Mouse (Mus musculus): ENCODE measurements around the gene Fzd5. TPM values are rescaled to one million over a fixed set of nuclear protein-coding genes. Genes with fewer than 3 reads are reported as not detected.

Gene Fzd5
- total RNA-seq, 4 experiments from 2014 or later, result 1.2 to 2.0 (median 1.8) TPM

GRCm38 (mm10) chr1:64734771-64735750, 2.5 kb downstream of the Fzd5 start:
- DNase-seq (ENCODE audit: low spot score in 2 of 2), result peak in 1 of 2 experiments; percentile 20

GRCm38 (mm10) chr1:64733453-64734245, 3.9 kb downstream of the Fzd5 start:
- no peak for DNase-seq (ENCODE audit: low spot score in 2 of 2)

- no peak for DNase-seq (ENCODE audit: low spot score in 2 of 2)
Observed at GRCm38 (mm10) chr1:64732637-64733200, 4.8 kb downstream of the Fzd5 start.

DNA sequence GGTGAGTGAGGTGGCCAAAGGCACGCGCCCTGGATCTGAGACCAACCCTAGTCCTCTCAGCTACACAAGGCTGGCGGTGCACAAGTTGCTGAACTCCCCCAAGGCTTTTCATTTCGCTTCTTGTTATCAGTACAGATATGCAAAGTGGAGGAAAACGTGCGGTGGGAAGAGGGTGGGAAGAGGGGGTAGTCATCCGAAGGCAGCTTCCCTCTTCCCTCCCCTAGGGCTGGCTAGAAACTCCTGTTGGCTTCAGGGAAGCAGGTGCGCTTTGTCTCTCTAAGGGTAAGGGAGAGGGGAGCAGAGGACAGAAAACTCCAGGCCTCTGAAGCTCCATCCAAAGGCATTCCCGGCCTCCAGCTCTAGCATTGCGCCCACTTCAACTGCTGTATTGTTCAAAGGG, 5.4 kb downstream of the Fzd5 start:
- DNase-seq (ENCODE audit: low spot score in 2 of 2), result no peak

DNA sequence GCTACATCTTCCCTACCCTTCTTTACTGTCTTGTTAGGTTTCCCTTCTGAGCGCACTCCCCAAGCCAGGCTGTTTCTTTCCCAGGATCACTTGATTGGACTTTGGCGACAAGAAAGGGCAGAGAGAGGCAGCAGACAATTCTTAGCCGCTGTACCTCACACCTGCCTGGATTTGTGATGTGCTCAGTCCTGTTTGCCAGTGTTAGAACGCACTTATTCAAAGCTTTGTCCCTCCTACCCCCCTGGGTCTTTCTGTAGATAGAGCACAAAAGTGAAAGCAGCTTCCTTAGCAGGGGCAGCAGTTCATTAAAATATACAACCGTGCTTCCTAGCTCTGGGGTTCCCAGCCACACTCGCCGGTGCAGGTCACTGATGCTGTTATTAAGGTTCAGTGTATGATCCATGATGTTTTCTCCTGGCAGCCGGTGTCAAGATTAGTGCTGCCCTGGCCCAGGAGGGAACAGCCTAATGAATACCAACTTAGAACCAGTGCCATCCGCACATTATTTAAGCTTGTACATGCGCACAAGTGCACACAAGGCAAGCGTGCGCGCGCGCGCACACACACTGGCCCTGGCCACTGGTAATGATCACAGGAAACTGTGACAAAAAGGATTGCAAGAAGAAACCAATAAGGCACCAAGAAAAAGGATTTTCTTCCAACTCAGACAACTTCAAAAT, 6.1 kb downstream of the Fzd5 start:
- no peak for DNase-seq (ENCODE audit: low spot score in 2 of 2)

DNA sequence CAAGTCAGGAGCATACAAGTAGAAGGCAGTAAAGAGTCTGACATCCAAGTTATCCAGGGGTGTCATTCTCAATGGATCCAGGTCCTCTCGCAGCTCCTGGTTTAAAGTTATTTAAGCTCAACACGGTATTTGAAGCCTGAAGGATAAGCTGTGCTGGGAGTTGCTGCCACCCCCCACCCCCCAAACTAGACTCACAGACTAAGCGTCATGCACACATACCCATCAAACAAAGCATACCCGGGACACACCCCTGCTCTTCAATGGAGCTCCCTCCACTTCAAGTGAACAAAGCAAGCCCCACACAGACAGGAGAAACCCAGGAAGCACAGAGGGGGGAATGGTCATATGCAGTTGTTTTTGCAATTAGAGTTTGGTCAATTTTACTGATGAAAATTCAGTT, 7.5 kb downstream of the Fzd5 start:
- no peak for DNase-seq (ENCODE audit: low spot score in 2 of 2)

DNA sequence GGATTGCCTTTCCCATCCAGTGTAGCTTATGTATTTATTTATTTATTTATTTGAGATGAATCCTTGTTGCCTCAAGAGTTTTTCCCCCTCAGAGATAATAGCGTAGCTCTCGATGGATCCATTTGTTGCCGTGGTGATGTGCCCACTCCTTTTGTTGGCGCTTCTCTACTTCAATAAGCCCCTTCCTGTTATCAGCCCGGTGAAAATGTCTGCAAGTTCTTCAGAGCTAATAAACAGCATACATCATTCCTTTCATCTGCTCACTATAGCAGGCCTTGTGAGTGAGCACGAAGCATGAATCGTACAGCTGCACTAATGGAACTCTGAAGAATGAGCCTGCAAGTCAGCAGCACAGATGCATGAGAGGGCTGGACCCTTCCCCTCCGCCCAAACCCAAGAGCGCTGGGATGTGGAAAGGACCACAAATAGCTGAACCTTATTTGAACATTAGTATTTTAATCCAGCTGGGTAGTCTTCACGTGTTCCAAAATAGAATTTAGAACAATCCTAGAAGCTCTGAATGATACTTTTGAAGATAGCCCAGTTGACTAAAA, 16.4 kb downstream of the Fzd5 start:
- DNase-seq (ENCODE audit: low spot score in 2 of 2), result no peak

DNA sequence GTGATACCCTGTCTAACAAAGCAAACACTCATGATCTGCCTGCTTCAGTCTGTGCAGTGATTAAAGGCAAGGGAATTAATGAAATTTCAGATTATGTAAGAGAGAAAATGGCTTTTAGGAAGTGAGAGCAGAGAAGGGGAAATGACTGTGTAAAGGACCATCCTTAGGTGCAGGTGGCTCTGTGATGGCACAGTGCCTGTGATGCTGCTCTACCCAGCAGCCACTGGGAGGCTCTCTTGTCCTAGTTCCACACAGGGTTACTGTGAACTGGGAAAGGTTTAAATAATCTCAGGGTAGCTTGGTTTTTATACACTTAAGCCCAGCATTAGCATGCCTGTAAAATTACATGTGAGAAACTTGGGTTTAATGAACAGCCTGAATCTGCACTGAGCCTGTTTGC, 20.0 kb downstream of the Fzd5 start:
- DNase-seq (ENCODE audit: low spot score in 2 of 2), result peak; percentile 10 to 32

DNA sequence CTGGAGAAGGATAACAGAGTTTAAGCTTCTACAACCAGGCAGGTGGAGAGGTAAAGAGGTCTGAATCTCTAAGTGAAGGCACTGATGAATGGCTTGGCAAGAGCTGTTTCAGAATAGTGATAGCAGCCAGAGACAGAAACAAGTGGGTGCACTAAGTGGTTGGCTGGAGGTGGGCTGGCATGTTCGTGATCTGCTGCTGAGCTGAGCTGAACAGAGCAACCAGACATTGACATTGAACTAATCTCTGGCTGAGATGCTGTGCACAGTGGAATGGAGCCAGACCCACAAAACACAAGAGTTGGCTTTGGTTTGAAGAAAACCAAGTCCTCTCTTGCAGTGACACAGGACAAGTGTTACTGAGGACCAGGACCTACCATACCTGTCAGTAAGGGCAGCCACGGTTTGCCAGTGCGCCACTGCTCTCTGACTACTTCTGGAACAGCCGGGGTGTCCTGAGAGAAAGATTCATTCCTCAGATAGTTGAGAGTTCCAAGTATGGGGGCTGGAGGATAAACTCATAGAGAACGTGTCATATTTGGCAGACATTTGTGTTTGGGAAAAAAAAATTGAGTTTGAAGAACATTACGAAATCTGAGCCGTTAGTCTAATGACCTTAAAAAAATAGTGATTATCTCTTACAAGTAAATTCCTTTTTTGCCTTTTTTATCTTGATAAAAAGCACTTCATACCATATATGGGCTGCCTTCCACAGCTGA, 20.8 kb downstream of the Fzd5 start:
- no peak for DNase-seq (ENCODE audit: low spot score in 2 of 2)

DNA sequence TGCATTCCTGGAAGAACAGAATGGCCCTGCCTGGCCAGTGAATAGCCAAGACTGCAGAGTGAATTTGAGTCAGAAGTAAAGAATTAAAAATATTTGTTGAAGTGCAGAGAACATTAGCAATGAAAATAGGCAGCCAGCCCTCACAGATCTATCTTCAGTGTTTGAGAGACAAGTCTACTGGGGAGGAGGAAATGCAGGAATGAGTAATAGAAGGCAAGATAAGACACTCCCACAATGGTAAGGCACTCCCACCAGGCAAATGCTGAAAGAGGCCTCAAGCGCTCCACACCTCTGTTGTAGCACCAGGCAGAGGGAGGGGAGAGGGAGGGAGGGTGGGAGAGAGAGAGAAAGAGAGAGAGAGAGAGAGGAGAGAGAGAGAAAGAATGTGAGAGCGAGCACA, 22.1 kb downstream of the Fzd5 start:
- no peak for DNase-seq (ENCODE audit: low spot score in 2 of 2)

- no peak for DNase-seq (ENCODE audit: low spot score in 2 of 2)
Observed at GRCm38 (mm10) chr1:64712006-64712760, 25.4 kb downstream of the Fzd5 start.

DNA sequence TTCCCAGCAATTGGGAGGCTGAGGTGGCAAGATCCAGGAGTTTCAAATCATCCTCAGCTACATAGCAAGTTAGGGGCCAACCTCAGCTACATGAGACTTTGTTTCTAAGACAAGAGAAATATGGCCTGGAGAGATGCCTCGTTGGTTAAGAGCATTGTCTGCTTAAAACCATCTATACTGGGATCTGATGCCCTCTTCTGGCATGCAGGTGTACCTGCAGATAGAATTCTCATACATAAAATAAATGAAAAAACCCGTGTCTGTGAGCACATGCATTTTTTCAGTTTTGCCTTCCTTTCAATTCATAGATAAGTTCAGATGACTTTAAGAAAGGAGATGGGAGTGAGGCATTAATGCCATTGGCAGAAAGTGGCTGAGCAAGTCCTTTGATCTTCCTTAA, 27.7 kb downstream of the Fzd5 start:
- DNase-seq (ENCODE audit: low spot score in 2 of 2), result no peak

- no peak for DNase-seq (ENCODE audit: low spot score in 2 of 2)
Observed at GRCm38 (mm10) chr1:64706610-64707009, 30.9 kb downstream of the Fzd5 start.

GRCm38 (mm10) chr1:64705230-64705629, 32.3 kb downstream of the Fzd5 start:
- peak; percentile 35 to 39 for DNase-seq (ENCODE audit: low spot score in 2 of 2)

GRCm38 (mm10) chr1:64701780-64702179, 35.8 kb downstream of the Fzd5 start:
- no peak for DNase-seq (ENCODE audit: low spot score in 2 of 2)

DNA sequence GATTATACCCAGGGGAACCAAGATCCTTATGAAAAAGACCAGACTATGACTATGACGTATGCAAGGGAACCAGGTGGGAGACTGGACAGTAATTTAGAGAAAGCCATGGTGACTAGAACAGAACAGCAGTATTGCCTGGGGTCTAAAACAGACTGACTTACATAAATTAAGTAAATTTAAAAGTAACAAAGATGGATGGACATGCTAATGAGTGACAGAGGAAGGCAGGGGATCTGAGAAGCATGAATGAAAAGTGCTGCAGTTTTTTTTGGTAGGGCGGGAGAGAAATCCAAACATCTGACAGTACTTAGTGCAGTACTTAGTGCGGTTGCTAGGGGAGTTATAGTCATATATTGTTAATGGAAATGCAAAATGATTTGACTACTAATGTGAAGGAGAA, 42.4 kb downstream of the Fzd5 start:
- DNase-seq (ENCODE audit: low spot score in 2 of 2), result no peak

DNA sequence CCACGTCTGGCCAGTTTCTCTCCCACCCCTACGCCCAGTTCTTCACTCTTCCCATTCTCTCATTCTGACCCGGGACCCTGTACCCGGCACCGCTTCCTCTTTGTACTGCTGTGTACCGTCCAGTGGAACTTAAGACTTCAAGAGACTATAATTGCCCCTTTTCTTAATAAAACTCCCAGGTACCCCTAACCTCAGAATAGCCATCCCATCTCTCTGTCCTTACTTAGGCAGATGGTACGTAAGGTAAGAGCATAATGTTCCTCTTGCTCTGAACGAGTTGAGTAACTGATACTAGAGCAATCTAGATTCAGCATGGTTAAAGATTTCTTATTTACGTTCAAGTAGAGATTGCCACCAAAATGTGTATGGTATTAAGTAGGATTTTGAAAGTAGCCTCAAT, 46.0 kb downstream of the Fzd5 start:
- DNase-seq (ENCODE audit: low spot score in 2 of 2), result no peak

DNA sequence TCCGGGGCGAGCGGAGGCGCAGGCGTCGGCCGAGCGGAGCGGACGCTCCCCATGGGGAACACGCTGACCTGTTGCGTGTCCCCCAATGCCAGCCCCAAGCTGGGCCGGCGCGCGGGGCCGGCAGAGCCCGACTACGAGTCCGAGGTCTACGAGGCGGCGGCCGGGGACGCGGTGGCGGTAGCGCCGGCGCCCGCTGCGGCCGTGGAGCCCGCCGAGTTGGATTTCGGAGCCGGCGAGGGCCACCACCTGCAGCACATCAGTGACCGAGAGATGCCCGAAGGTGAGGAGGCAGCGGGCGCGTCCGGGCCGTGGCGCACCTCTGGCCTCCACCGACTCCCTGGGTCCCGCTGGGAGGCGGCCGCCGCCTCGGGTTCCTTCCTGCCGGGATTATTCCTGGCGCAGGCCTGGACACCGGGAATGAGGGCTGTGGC, 46.4 kb downstream of the Fzd5 start:
- DNase-seq (ENCODE audit: low spot score in 2 of 2), result peak; percentile 7 to 28

GRCm38 (mm10) chr1:64690213-64691013, 47.1 kb downstream of the Fzd5 start, which contains the start of gene Ccnyl1:
Ccnyl1 (plus strand) TSS chr1:64690455.
- peak; percentile 95 to 98 for DNase-seq (ENCODE audit: low spot score in 2 of 2)
